Mouse (Mus musculus) MEL (cell line): ENCODE results near the gene C1qtnf1.

Source experiments
- CHD1 ChIP-seq: IDR thresholded peaks from 2 replicates; pipeline ENCODE4 v1.6.1; 2012; ENCODE audit warnings: low read depth, mild to moderate bottlenecking, inconsistent platforms, low read length, improper control_type of control experiment
- CTCF ChIP-seq, 3 experiments: IDR thresholded peaks in 2 of 3; conservative IDR thresholded peaks in 1 of 3; 2 replicates each; pipeline ENCODE4 v1.5.1; 2011 to 2012; ENCODE audit warnings: low read length in 3 of 3, low read depth in 2 of 3, mild to moderate bottlenecking in 2 of 3, improper control_type of control experiment in 1 of 3, inconsistent platforms in 1 of 3, mixed read lengths in 1 of 3, moderate library complexity in 1 of 3; ENCODE audit not compliant: control insufficient read depth in 1 of 3, insufficient read depth in 1 of 3, poor library complexity in 1 of 3, severe bottlenecking in 1 of 3
- JUND ChIP-seq: IDR thresholded peaks from 2 replicates; pipeline ENCODE4 v1.6.1; 2011; ENCODE audit warnings: low read depth, mild to moderate bottlenecking, improper control_type of control experiment, low read length
- MEF2A ChIP-seq: IDR thresholded peaks from 2 replicates; pipeline ENCODE4 v1.6.1; 2014; ENCODE audit warnings: low read depth, mild to moderate bottlenecking, inconsistent platforms, low read length, improper control_type of control experiment; ENCODE audit not compliant: poor library complexity, insufficient replicate concordance, severe bottlenecking; ENCODE audit errors: extremely low read depth
- POLR2A ChIP-seq, 2 experiments: IDR thresholded peaks; 2 replicates each; pipeline ENCODE4 v1.6.1; 2011 to 2012; ENCODE audit warnings: low read length in 2 of 2, mild to moderate bottlenecking in 2 of 2, control low read depth in 1 of 2, improper control_type of control experiment in 1 of 2, low read depth in 1 of 2, moderate library complexity in 1 of 2; ENCODE audit not compliant: control insufficient read depth in 1 of 2, insufficient read depth in 1 of 2, poor library complexity in 1 of 2
- SMC3 ChIP-seq: IDR thresholded peaks from 2 replicates; pipeline ENCODE4 v1.6.1; 2011; ENCODE audit warnings: low read depth, low read length, improper control_type of control experiment
- USF1 ChIP-seq: IDR thresholded peaks from 2 replicates; pipeline ENCODE4 v1.6.1; 2014; ENCODE audit warnings: low read depth, mild to moderate bottlenecking, inconsistent platforms, low read length, improper control_type of control experiment, moderate library complexity

GRCm38 (mm10) chr11:118476396-118477373, 48.7 kb downstream of the C1qtnf1 start, which contains the start of gene Engase:
- TF ChIP-seq JUND (no peak), MEF2A (no peak), USF1 (no peak), SMC3 (no peak), CTCF (IDR thresholded peaks at IDR 0.05 in 2 of 3, conservative IDR thresholded peaks at IDR 0.05 in 1 of 3; ENCODE audit: control insufficient read depth in 1 of 3, insufficient read depth in 1 of 3, low read depth in 2 of 3, low read length in 3 of 3, poor library complexity in 1 of 3, severe bottlenecking in 1 of 3) (no peak), POLR2A (IDR thresholded peaks at IDR 0.05; ENCODE audit: control insufficient read depth in 1 of 2, insufficient read depth in 1 of 2, low read depth in 1 of 2, low read length in 2 of 2, poor library complexity in 1 of 2) (peak; percentile 93 to 94), CHD1 (no peak)
